Mouse (Mus musculus): ENCODE measurements around the gene Pik3r1.

The Pik3r1 gene

DNA sequence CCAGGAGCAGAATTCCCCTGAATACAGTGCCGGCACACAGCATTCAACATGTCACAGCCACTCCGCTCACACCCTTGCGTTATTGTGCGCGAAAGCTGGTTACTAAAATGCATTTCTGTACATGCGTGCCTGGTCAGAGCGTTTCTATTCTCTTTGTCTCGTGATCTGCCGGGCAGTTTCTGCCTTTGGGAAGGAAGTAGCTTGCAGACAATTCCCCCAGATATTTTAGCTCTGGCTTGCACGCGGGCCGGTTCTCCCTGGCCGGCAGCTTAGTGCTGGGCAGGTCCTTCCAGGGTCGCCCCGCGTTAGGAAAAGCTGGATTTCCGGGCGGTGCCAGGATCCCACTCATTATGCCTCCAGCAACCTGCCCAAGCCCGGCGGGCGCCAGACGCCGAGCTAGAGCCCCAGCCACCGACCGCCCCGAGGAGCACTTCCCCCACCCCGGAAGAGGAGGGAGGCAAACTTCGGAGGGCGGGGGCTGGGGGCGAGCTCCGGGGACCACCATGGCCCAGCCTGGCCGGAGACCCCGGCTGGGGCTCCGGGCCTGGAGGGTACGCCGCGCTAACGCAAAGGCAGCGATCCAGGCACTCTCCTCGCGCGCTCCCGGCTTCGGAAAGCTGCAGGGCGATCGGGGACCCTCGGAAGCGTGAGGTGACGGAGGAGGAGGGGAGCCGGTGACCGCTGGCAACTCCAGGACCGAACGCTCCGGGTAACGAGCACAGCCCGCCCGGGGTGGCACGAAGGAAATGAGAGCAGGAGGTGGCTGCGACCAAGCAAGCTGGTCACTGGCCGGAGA lies 806 bp downstream of the Pik3r1 start:
- in situ Hi-C loops (cut with MboI, MseI), result no loop called here

DNA sequence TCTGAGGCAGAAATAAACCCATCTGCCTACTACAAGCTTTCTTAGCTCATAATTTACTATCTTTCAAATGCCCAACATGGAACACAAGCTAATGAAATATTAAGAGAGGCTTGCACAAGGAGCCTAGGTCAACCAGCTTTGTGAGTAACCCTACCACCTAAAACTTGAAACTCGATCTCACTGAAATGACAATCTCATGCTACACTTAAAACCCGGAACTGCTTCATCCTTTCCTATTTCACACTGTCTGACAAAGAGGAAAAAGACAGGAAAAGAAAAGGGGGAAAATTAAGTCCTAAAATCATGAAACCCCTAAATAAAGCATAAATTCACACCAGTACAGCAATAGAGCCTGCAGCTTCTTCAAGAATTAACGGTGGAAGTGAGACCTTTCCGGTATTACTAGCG lies 1.4 kb downstream of the Pik3r1 start:
- in situ Hi-C loops (cut with MboI, MseI), result no loop called here

DNA sequence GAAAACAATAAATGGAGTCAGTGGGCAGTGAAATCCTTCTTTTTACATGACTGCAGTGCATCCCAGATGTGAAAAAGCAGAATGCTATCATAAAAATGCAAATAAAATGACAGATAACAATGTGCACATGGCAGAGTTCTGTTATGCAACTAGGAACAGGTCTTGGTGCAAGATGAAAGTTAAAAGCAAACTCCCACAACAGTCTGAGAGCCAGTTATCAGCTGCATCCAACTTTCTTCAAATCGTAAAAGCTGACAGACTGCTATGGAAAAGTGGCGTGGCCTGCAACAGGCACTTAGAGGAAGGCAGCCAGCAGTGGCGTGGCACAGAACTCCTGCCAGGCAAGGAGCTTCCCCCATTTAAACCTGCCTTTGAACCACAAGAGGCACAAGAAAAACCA lies 2.0 kb downstream of the Pik3r1 start:
- in situ Hi-C loops (cut with MboI, MseI), result no loop called here

DNA sequence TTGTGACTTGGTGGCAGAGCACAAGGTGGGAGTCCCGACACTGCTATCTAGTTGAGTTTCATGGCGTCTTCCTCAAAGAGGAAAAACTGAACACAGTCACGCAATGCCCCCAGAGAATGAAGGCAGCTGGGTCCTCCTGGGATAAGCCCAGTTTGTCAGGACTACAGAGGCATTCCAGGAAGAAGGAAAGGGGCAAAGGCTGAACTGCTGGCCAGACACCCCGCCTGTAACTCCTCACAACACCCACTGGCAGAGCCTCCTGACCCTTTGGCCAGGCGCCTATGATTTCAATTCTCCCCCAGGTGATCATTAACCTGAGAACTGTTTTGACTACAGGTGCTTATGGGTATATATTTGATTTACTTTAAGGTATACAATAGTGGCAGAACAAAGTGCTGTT lies 3.9 kb downstream of the Pik3r1 start:
- in situ Hi-C loops (cut with MboI, MseI), result no loop called here

DNA sequence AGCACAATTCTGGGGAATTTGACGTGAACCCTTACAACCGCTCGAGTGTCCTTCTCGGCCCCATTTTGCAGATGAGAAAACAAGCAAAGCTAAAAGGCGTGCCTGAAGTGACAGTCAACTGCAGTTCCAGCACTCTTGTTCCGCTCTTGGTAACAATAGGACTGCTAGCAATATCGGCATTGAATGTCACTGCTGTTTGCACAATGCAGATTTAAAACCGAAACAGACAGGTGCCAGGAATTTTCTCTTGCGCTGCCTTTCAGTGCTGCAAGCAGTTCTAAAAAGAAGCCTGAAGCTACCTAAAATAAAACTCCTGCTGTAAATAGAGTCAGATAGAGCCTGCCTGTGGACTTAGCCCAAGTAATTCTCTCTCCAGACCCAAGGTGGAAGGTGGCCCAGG lies 4.3 kb downstream of the Pik3r1 start:
- in situ Hi-C loops (cut with MboI, MseI), result no loop called here

DNA sequence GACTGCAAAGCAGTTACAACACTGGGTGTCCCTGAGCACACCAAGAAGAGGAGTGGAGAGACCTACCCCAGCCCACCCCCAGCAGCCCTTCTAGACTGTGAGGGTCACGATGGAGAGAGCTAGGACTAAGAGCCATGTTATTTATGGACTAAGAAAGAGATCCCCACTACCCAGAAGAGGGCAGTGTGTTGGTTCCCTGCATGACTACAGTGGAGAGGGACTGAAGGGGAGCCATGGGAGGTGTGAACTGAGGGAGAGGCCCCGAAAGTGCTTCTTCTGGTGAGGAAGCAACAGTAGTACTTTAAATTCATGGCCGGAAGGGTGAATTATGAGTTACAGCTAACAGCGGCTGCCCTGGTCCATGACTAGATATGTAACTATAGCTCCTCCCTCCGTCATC lies 4.9 kb downstream of the Pik3r1 start:
- in situ Hi-C loops (cut with MboI, MseI), result no loop called here

DNA sequence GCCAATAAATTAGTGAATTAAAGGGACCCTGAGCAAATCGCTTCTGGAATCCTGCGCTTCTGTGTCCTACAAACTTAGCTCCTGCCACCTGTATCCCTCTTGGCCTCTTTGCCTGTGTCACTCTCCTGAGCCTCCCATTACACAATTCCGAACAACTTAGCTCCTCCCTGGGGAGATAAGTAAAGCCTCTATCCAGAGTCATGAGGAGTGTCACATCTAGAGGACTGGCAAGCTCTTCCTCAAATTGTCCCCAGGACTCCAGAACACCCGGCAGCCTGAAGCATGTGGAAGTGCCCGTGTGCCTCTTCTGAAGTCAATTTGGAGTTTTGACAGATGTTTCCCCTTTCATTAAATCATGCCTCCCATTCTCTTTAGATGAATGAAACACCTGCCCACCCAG lies 6.4 kb downstream of the Pik3r1 start:
- in situ Hi-C loops (cut with MboI, MseI), result no loop called here

DNA sequence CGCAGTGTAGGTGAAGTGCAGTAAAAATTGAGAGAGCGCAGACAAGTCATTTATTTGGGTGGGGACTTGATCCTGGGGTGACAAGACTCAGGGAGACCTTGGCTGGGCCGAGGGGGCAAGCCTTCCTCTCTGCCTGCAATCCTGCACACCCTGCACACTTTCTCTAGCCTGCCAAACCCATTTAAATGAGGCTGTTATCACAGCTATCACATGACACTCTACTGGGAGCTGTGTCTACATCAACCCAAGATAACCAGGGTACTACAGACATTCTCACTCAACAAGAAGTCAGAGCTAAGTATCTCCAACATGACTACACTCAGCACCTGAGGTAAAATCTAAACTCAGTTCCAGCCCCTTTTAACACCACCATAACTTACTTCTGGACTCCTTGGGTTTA lies 7.1 kb downstream of the Pik3r1 start:
- in situ Hi-C loops (cut with MboI, MseI), result no loop called here

DNA sequence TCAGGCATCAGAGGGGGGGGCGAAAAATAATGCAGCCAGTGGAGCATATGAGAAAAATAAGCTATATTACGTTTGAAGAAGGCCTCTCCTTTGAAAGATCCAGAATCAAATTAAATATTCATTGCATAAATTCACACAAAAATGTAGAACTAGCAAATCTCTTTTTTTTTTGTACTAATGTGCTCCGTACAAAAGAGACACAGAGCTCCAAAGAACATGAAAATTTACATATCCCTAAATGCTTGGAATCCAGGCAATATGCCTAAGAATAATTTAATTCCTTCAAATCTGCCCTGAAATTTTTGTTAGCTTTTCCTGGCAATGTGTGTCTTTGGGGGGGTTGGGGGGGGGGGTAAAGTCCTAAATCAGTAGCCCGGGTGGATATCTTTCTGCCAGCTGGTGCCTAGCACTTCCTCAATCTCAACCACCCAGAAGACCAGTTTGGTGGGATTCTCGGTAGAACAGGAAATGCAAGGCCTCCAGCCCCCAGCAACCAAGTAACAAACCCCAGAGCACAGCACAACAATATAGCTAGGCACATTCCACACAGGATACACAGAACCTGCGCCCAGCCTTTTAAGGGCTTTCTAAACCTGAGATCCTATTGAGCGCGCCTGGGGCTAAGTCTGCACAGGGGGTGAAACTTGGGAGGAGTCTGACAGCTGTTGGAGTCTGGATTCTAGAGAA lies 7.9 kb downstream of the Pik3r1 start:
- in situ Hi-C loops (cut with MboI, MseI), result no loop called here

DNA sequence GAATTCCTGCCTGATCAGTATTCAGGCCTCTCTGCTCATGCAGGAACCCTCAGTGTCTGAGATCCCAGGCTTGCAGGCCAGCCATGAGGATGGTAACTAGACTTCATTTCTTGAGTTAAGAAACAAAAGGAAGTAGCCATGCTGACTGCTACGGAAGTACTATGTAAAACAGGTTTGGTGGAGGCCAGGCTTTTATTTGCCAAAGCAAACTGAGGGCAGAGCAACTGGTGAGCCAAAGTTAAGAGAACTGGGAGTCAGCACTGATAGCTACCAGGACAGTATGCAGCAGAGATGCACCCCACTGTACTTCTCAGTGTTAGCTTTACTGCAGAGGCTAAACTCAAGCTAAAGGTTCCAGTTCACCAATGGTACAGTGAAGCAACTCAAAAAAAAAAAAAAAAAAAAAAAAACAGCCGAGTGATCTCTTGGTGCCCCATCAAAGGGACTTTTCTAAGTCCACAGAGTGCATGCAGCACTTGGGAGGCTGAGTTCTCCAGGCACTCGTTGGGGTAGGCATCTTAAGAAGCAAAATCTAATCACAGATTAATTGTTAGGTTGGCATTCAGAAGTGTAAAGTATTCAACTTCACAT lies 8.6 kb downstream of the Pik3r1 start:
- in situ Hi-C loops (cut with MboI, MseI), result no loop called here

DNA sequence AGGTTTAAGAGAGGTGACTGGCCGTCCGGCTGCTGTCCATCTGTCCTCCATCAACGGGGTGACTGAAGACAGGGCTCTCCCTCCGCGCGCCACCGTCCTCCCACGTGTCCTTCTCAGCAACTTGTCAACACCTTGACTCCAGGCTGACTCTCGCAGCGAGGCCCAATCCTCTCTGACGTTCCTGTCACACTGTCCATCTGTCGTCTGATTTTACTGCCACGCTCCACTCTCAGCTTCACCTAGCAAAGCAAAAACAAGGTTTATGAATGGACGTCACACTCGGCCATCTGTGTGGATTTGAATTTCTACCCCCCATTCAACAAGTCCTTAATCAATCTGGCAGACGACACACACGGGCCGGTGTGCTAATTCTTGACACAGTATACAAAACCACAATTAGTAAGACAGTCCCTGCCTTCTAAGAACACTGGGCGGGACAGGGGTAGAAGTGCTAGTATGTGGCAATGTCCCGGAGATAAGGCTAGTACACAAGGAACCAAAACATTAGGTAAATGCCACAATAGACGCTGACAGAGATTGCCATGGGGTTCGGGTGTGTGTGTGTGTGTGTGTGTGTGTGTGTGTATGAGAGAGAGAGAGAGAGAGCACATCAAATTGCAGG lies 10.1 kb downstream of the Pik3r1 start:
- in situ Hi-C loops (cut with MboI, MseI), result no loop called here

DNA sequence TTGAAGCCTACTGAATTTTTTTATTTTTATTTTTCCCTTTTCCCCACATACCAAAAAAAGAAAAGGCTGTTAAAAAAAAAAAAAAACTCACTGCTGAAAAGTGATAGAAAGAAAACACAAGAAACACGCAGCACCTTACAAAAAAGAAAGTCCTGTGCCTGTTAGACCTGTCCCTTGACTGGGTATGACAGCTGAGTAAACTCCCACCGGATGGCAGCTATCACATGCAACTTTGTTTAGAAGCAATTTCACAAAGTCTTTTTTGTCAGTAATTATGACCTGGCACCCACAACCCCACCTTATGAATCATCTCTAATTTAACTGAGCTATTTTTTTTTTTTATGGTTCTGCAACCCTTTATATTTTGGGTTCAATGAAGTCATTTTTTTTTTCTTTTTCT lies 12.8 kb downstream of the Pik3r1 start:
- in situ Hi-C loops (cut with MboI, MseI), result no loop called here

DNA sequence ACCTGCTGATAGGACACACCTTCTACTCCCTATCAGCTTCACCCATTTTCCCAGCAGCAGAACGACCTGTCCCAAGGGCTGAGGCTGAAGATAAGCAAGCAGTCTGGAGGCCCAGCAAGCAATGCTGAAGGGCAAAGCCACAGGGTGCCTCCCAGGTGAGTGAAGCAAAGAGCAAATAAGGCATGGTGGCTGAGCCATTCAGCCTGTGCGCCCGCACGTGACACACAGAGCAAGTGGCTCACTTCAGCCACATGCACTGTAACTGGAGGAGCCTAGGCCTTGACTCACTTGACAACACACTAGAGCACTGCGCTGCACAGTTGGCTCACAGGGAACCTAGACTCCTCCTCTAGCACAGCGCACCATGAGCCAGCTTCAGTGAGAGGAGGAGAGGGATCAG lies 14.4 kb downstream of the Pik3r1 start:
- in situ Hi-C loops (cut with MboI, MseI), result no loop called here

DNA sequence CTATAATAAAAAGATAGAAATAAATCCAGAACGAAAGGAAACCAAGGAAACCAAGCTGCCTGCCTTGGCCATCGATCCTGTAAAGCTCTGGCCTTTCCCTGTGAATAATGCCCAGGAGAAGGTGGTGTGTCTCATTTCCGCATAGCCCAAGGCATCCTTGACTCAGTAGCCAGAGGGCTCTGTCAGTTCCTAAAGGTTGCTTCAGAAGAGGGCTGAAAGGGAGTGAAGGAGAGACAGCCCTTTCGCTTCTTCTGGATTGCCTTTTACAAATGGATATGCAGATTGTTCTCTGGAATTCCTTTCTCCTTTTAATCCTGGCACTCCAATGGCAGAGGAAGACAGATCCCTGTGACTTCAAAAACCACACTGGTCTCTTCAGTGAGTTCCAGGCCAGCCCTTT lies 16.2 kb downstream of the Pik3r1 start:
- in situ Hi-C loops (cut with MboI, MseI), result no loop called here

DNA sequence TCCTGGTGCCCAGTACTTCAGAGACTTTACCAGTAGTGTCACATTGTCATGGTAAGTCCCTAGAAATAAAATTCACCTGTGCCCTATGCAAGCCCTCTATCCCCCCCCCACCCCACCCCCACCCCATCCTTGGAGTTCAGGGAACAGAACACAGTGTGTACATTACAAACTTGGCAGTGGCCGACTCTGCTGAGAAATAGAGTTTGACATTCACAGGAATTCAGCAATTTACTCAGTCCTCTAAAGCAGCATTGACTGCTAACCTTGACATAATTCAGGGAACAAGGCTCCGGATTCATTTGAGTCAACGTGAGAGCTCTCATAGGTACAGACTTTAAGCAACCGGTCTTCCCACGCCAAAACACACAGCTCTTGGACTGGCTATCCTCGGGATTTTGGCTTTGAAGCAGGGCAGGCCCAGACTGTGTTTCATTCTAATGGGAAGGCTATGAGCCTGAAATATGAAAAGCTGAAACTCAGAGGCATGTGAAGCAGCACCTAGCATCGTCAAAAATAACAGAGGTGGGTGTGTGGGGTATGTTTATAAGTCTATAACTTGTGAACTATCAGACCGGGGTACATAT lies 21.9 kb downstream of the Pik3r1 start:
- in situ Hi-C loops (cut with MboI, MseI), result loop anchor here (25.0 kb wide), 1 partner anchor 791 kb away; no protein-coding TSS in a partner anchor

DNA sequence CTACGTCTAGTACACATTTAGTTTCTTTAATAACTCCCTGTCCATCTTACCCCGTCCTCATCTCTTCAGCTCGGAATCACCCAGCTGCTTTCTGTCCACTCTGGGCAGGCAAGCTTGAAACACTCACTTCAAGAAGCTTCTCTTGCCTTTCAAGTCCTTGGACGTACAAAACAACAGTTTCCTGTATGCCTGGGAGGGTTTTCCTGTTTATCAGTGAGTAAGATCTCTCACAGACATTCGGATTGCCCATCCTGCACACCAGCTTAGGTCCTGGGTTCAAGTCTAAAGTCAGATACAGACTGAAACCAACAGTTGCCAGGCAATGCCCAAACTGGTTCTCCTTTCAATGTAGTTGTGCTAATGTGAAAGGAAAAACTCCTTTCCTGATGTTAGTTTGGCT lies 23.1 kb downstream of the Pik3r1 start:
- in situ Hi-C loops (cut with MboI, MseI), result loop anchor here (25.0 kb wide), 1 partner anchor 792 kb away; no protein-coding TSS in a partner anchor

DNA sequence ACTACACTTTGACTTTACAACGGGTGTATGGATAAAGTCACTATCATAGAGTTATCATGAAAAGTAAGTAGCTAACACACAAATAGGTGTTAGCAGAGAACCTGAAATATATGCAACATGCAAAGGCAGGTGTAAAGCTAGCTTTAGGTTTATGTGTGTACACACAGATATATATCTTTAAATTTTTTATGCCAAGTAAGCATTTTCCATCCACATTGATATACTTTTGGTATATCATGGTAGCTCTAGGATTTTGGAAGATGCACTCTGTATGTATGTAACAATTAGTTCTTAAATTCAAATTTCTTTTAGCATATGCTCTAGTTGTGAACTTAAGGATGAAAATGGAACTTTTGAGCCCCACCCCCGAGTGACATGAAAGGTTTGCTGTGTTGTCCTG lies 24.0 kb downstream of the Pik3r1 start:
- in situ Hi-C loops (cut with MboI, MseI), result loop anchor here (25.0 kb wide), 1 partner anchor 793 kb away; no protein-coding TSS in a partner anchor

DNA sequence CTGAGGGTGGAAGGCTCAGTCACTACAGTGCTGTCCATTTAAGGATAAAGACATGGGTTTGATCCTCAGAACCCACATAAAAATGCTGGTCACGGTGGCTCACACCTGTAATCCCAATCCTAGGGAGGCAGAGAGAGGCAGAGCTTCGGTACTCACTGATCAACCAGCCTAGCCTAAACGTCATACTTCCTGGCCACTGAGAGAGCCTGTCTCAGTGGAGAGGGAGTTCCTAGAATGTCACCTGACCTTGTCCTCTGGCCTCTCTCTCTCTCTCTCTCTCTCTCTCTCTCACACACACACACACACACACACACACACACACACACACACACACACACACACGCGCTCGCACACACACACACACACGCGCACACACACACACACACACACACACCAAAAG lies 24.8 kb downstream of the Pik3r1 start:
- in situ Hi-C loops (cut with MboI, MseI), result loop anchor here (25.0 kb wide), 1 partner anchor 794 kb away; no protein-coding TSS in a partner anchor

DNA sequence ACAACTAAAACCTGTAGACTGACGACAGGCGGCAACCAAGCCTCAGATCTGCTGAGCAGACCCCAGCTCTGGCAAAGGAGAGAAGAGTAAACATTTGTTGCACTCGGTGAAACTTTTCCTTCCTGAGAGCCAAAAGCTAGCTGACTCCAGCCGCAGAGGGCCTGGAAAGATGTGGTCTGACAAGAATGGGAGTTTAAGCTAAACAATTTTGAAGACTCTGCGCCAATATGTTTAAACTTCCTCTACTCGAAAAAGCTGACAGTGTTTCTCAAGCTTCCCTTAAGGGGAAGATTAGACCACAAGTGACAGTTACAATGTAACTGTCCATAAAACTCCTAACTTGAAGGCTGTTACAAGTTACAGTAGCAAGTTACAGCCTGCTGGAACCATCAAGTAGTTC lies 25.4 kb downstream of the Pik3r1 start:
- in situ Hi-C loops (cut with MboI, MseI), result loop anchor here (25.0 kb wide), 1 partner anchor 795 kb away; no protein-coding TSS in a partner anchor

DNA sequence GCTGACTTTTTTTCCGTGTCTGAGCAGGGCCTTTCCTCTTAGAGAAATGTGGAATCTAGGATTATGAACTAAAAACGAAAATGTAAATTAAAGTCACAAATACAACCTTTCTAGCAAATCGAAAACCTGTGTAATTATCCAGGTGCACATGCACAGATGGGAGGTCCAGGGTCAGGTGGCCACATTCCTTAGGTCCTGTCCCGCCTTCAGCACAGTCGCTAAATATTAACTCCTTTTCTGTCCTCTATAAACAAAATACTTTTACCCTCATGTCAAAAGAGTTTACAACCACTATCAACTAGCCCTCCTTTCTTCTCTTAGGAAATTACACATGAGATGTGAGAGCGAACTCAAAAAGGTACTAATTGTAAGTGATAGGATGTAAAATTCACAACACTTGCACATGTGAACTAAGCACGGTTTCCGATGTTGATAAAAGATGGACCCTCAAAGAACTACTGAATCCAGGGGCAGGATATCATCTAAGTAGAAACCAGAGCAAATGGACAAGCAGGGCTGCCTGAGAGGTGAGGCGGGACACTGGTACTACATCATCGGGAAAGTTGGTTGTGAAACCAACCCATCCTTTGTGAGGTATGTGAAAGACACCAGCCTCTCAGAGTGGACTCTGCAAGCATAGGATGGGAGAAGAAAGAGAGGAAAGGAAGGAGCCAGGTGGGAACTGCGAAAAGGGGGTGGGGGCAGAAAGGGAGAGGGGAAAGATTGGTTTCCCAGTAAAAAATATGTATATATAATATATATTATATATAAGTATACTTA lies 26.3 kb downstream of the Pik3r1 start:
- in situ Hi-C loops (cut with MboI, MseI), result loop anchor here (25.0 kb wide), 1 partner anchor 796 kb away; no protein-coding TSS in a partner anchor
